Mouse (Mus musculus) myocyte (in vitro differentiated cells): ENCODE measurements around the gene Nphp3.

Experiments
- CEBPB ChIP-seq: IDR thresholded peaks from 2 replicates; pipeline ENCODE4 v1.6.1; 2011; ENCODE audit warnings: mild to moderate bottlenecking, moderate library complexity; ENCODE audit not compliant: poor library complexity, insufficient read depth, severe bottlenecking
- E2F4 ChIP-seq: IDR thresholded peaks from one replicate; pipeline ENCODE4 v1.6.1; 2011; ENCODE audit warnings: mild to moderate bottlenecking, control low read depth, moderate library complexity; ENCODE audit not compliant: insufficient read depth
- MAX ChIP-seq: IDR thresholded peaks from one replicate; pipeline ENCODE4 v1.6.1; 2011; ENCODE audit warnings: low read depth, mild to moderate bottlenecking, control low read depth
- MYOD1 ChIP-seq, 3 experiments: IDR thresholded peaks; one replicate each; pipeline ENCODE4 v1.6.1; 2011; ENCODE audit warnings: control low read depth in 2 of 3, low read depth in 2 of 3, mild to moderate bottlenecking in 2 of 3, moderate library complexity in 1 of 3; ENCODE audit not compliant: insufficient read length in 2 of 3, control insufficient read depth in 1 of 3
- MYOG ChIP-seq, 3 experiments: IDR thresholded peaks; one replicate each; pipeline ENCODE4 v1.6.1; 2011; ENCODE audit warnings: control low read depth in 2 of 3, low read depth in 2 of 3, mild to moderate bottlenecking in 2 of 3; ENCODE audit not compliant: insufficient read length in 2 of 3, control insufficient read depth in 1 of 3, insufficient read depth in 1 of 3
- POLR2A ChIP-seq: IDR thresholded peaks from one replicate; pipeline ENCODE4 v1.6.1; 2011; ENCODE audit warnings: low read depth, mild to moderate bottlenecking, control low read depth, moderate library complexity; ENCODE audit not compliant: insufficient read length
- POLR2AphosphoS2 ChIP-seq: IDR thresholded peaks from one replicate; pipeline ENCODE4 v1.6.1; 2011; ENCODE audit warnings: low read depth, control low read depth; ENCODE audit not compliant: insufficient read length
- REST ChIP-seq: IDR thresholded peaks from one replicate; pipeline ENCODE4 v1.6.1; 2011; ENCODE audit warnings: mild to moderate bottlenecking, control low read depth, moderate library complexity; ENCODE audit not compliant: insufficient read depth, insufficient read length
- TCF12 ChIP-seq: IDR thresholded peaks from one replicate; pipeline ENCODE4 v1.6.1; 2011; ENCODE audit warnings: mild to moderate bottlenecking, control low read depth; ENCODE audit not compliant: poor library complexity, insufficient read depth, severe bottlenecking
- TCF3 ChIP-seq: IDR thresholded peaks from one replicate; pipeline ENCODE4 v1.6.1; 2011; ENCODE audit warnings: low read depth, control low read depth; ENCODE audit not compliant: insufficient read length
- USF1 ChIP-seq: IDR thresholded peaks from one replicate; pipeline ENCODE4 v1.6.1; 2011; ENCODE audit warnings: low read depth, mild to moderate bottlenecking, control low read depth, moderate library complexity

GRCm38 (mm10) chr9:104027186-104027585, 24.8 kb downstream of the Nphp3 start:
- TF ChIP-seq POLR2AphosphoS2 (no peak), MYOD1 (IDR thresholded peaks at IDR 0.05; ENCODE audit: control insufficient read depth in 1 of 3, insufficient read length in 2 of 3, low read depth in 2 of 3) (no peak), USF1 (no peak), POLR2A (no peak), E2F4 (no peak), TCF12 (no peak), REST (no peak), MYOG (IDR thresholded peaks at IDR 0.05; ENCODE audit: control insufficient read depth in 1 of 3, insufficient read depth in 1 of 3, insufficient read length in 2 of 3, low read depth in 2 of 3) (no peak), MAX (no peak), TCF3 (no peak), CEBPB (no peak)
